Mouse (Mus musculus) cerebellum, postnatal 10 days (tissue): ENCODE measurements around the gene Trim10.

Experiments used
- DNase-seq, 2 experiments: peaks; one replicate each; pipeline ENCODE4 v3.0.0; 2021; ENCODE audit warnings: mixed read lengths in 2 of 2

Gene Trim10

DNA sequence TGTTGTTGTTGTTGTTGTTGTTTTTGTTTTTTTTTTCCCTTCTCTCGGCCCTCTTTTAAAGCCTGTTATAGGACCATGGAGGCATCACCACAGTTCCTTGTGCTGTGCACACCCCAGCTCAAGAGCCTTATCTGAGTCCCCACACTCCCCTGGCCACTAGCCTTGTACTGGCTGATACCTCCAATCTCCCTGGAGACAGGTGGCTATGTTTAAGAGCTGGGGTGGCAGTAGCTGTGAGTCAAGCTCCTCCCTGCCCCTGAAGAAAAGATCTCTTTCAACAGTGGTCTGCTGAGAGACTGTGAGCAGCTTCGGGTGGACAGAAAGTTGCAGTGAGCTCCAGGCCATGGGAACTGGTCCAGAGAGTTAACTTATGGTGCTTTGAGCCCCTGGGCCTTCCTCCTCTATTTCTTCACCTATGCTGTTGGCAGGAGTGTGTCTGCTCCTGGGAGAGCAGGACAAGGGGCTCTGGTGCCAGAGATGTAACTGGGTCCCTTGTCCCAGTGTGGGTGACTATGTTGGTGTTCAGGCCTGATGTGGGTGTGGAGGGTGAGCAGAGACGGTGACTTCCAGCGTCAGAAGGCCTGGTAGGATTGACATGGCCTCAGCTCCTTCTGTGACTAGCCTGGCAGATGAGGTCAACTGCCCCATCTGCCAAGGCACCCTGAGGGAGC lies at the start of gene Trim10:
TSS of gene Trim10 (plus strand) at position 291 of the 671 bp plus-strand sequence.
- DNase-seq = no peak

DNA sequence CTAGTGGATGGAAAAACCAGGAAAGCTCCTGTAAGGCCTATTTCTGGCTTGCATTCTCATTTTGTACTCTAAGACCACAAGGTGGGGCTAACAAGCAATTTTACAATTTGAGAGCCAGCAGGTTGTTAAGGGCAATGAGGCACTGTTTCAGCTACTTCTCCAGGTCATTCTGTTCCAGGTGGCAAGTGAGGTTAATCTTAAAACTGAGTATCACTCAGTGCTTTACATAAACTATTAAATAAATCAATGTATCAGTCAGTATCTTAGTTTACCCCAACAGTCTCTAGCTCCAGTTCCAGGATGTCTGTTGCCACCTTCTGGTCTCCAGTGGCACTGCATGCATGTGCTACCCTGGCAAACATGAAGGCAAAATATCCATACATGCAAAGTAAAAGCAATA lies 45.4 kb upstream of the Trim10 start:
- DNase-seq = peak; percentile 74 to 76

GRCm38 (mm10) chr17:36825525-36825924 lies 43.8 kb upstream of the Trim10 start:
- peak; percentile 59 to 83 for DNase-seq

GRCm38 (mm10) chr17:36826002-36826401 lies 43.4 kb upstream of the Trim10 start:
- DNase-seq = peak; percentile 97 to 99

DNA sequence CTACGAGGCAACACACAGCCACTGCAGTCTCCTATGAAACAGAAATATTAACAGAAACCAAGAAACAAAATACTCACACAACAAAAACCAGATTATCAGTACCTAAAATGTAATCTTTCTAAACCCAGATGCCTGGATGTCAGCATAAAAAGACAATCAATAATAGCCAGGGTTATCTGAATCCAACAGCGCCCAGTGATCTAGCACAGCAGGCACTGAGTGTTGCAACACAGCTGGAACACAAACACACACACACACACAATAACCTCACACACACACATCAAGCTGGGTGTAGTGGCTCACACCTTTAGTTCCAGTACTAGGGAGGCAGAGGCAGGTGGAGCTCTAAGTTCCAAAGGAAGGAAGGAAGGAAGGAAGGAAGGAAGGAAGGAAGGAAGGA lies 40.9 kb upstream of the Trim10 start:
- DNase-seq = no peak

GRCm38 (mm10) chr17:36830470-36830869 lies 38.9 kb upstream of the Trim10 start:
- DNase-seq = no peak

DNA sequence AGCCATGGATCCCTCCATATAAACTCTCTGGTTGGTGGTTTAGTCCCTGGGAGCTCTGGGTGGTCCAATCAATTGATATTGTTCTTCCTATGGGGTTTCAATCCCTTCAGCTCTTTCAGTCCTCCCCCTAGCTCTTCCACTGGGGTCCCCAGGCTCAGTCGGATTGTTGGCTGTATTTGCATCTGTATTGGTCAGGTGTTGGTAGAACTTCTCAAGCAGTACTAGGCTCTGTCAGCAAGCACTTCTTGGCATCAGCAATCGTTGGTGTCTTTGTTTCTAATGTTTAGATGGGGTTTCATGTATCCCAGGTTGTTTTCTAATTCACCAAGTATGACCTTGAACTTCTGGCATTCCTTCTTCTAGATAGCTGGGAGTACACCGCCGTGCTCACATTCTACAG lies 36.7 kb upstream of the Trim10 start:
- DNase-seq = no peak

GRCm38 (mm10) chr17:36835591-36836426 lies 33.6 kb upstream of the Trim10 start:
- peak; percentile 52 to 66 for DNase-seq

DNA sequence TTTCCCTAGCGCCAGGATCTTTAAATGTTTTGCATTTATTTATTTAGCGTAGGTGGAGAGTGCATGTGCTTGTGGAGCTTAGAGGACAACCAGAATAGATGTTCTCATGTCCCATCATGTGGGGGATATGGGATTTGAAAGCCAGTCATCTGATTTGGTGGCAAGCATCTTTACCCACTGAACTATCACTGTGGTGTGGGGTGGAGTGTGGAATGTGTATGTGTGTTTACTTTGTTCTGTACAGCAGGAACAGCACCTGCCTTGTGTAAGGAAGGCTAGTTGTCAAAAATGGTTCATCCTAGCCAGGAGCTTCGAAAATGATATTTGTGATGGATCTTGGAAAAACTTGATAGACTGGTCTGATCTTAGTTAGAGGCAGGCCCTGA lies 33.0 kb upstream of the Trim10 start:
- DNase-seq = no peak

- peak; percentile 98 for DNase-seq
Measured at GRCm38 (mm10) chr17:36836874-36837647, 32.3 kb upstream of the Trim10 start, which contains the start of gene Trim26. TSS of gene Trim26 (plus strand) at chr17:36837134.

DNA sequence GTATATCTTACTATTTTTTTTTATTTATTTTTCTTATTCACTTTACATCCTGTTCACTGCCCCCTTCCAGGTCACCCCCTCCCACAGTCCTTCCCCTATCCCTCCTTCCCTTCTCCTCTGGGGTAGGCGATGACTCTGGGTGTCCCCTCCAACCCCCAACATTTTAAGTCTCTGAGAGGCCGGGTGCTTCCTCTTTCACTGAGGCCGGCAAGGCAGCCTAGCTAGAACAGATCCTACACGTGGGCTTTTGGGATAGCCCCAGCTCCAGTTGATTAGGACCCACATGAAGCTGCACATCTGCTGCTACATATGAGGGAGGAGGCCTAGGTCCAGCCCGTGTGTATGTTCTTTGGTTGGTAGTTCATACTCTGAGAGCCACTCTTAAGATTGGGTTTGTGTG lies 30.4 kb upstream of the Trim10 start:
- DNase-seq = no peak

GRCm38 (mm10) chr17:36839931-36840330 lies 29.4 kb upstream of the Trim10 start:
- no peak for DNase-seq

GRCm38 (mm10) chr17:36840961-36841445 lies 28.4 kb upstream of the Trim10 start:
- no peak for DNase-seq

DNA sequence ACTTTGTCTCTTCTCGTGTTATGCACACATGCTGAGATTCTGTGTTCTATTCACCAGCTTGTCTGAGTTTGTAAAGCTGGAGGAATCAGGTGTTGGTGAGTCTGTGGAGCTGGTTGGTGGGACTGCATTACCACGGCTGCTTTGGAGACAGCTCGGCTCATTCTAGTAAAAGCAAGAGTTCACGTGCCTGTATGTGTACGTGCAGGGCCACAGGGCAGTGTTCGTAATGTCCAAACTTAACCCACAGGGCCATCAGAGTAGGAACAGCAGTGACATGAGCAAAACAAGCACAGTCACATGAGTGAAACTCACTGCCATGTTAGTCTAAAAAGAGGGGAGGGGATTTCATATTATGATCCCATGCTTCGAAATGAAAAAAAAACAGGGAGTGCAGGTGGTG lies 25.7 kb upstream of the Trim10 start:
- DNase-seq = no peak

GRCm38 (mm10) chr17:36844286-36844719 lies 25.1 kb upstream of the Trim10 start:
- no peak for DNase-seq

DNA sequence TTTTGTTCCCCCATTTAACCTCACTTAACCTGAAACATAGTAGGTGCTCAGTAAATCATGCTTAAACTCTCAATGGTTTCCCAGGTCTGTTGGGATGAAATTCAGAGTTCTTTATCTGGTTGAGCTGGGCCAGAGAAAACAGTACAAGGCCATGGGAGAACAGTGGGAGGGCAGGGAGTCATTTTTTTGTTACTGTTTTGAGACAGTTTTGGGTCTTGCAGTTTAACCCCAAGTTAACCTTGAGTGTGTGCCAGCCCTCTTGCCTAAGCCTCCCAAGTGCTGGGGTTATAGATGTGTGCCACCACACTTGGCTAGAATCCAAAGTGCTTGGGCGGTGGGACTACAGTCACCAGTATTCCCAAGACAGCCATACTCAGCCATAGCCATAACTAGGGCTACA lies 24.6 kb upstream of the Trim10 start:
- DNase-seq = no peak

- DNase-seq = no peak
Measured at GRCm38 (mm10) chr17:36848911-36849310, 20.5 kb upstream of the Trim10 start.

GRCm38 (mm10) chr17:36849992-36850391 lies 19.4 kb upstream of the Trim10 start:
- DNase-seq = no peak

DNA sequence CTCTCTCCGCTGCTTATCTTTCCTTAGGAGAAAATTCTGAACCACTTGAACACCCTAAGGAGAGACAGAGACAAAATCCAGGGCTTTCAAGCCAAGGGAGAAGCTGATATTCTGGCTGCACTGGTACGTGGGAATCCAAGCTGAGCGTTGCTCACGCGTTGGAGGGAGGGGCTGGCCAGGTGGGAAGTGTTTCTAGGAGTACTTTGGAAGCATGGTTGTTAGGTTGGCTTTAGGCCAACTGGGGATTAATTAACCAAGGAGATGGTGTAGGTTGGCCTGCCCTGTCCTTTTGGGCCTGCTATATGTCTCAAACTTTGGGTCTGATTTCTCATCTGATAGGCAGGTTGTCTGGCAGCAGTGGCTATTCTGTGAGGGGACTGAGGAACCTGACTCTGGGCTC lies 18.2 kb upstream of the Trim10 start:
- no peak for DNase-seq

DNA sequence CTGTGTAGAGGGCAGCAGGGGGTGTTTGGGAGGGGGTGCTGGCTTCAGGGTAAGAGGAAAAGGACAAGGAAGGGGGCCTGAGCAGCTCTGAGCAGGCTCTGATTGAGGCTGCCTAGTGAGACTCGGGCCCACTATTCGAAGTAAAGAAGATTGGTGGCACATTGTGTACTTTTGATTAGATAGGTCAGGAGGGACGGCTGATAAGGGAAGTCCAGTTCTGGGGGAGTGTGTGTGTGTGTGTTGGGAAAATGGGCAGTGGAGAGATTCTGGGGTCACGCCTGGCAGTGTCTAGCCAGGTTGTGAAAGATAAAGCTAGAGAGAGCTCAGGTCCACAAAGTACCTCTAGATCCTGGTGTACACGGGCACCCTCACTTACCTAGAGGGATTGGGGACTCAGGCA lies 17.7 kb upstream of the Trim10 start:
- DNase-seq = no peak

DNA sequence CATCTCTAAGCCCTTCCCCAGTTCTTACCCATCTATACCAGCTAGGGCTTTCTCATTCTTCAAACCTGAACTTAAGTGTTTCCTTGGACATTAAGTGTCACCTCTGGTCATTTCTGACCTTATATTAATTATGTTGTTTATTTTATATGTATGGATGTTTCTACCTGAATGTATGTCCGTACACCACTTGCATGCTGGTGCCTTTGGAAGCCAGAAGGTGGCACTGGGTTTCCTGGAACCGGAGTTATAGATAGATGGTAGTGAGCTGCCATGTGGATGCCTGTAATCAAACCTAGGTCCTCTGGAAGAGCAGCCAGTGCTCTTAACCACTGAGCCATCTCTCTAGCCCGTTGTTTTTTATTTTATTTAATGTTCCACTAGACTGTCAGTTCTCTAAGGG lies 13.9 kb upstream of the Trim10 start:
- no peak for DNase-seq

GRCm38 (mm10) chr17:36856236-36856635 lies 13.1 kb upstream of the Trim10 start:
- DNase-seq = no peak

- no peak for DNase-seq
Measured at GRCm38 (mm10) chr17:36858181-36858580, 11.2 kb upstream of the Trim10 start.
